In the genomic region with DNA sequence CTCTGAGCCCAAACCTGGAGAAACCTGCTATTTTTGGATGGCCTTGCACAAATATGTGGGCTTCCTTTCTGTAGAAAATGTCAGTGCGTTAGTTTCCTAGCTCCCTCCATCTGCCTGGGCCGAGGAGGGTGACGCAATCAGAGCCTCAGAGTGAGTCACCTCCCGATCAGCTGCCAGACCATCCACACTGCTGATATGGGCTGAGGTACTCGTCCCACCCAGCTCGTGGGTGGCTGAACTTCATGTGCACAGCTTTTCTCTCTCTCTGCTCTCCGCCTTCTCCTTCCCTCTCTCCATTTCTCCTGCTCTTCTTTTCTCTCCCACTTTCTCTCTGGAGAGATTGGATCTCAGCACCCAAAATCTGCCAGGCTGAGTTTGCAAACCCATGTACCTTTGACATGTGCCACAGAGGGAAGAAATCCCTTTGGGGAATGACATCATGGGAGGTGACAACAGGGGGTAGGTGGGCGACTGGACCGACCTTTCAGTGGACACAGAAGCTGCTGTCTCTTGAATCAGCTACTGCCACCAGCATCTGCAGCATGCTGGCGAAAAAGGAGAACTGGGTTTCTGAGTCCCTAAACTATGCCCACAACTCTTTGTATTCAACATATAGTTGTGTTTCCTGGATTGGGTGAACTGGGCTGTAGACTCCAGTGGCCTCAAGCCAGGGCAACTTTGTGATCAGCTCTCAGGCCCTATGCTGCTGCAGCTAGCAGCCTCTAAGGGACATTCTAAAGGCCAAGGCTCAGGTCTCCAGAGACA, we compare ENCODE assay signal across 8 mouse cellular contexts. TPM values are rescaled to one million over a fixed set of nuclear protein-coding genes. Genes with fewer than 3 reads are reported as not detected.
DNase-seq lines count a peak whose midpoint lies in the region; ATAC-seq lines count a peak whose summit lies in the region.

No protein-coding gene starts in this region.

- peaks cover 25 to 35% of the 10 kb centered on the region in 2 experiments for H3K4me1 ChIP-seq in heart, embryonic 14.5 days (ENCODE audit: control insufficient read depth in 2 of 2, insufficient read depth in 2 of 2, low read length in 2 of 2)
- peaks cover 34% of the 10 kb centered on the region for H3K4me1 ChIP-seq in liver, embryonic 12.5 days
- no peaks in the 10 kb centered on the region; the same call in 1 of the 2 replicates for H3K4me1 ChIP-seq in hindbrain, embryonic 14.5 days (replicated peaks; ENCODE audit: control insufficient read depth, insufficient read depth, low read length)
- H3K4me1 ChIP-seq in hindbrain, embryonic 13.5 days (replicated peaks), result peaks cover 20% of the 10 kb centered on the region

- H3K4me3 ChIP-seq in heart, embryonic 14.5 days (ENCODE audit: control insufficient read depth in 1 of 2, insufficient read depth in 1 of 2, low read depth in 1 of 2, low read length in 2 of 2), result no peak overlapping the region
- H3K4me3 ChIP-seq in liver, embryonic 12.5 days, result no peak overlapping the region
- H3K4me3 ChIP-seq in hindbrain, embryonic 14.5 days (replicated peaks; ENCODE audit: low read length), result no peak overlapping the region
- no peak overlapping the region for H3K4me3 ChIP-seq in hindbrain, embryonic 13.5 days

- no peak overlapping the region for H3K4me2 ChIP-seq in heart, embryonic 14.5 days (ENCODE audit: low read length)
- no peak overlapping the region for H3K4me2 ChIP-seq in liver, embryonic 12.5 days
- no peak overlapping the region for H3K4me2 ChIP-seq in hindbrain, embryonic 14.5 days (replicated peaks)
- H3K4me2 ChIP-seq in hindbrain, embryonic 13.5 days, result no peak overlapping the region

- ATAC-seq in heart, embryonic 14.5 days (ENCODE audit: insufficient number of reproducible peaks, insufficient read depth, low FRiP score, low read depth), result peak; percentile 60; the same call in 1 of the 2 replicates
- 0 out of 2 replicates have a peak, but pooled peaks have one; percentile 43 for ATAC-seq in liver, embryonic 12.5 days
- ATAC-seq in hindbrain, embryonic 14.5 days (ENCODE audit: low FRiP score), result no peak
- ATAC-seq in hindbrain, embryonic 13.5 days (ENCODE audit: low FRiP score), result no peak

- peak overlapping the region; percentile 27; the same call in 1 of the 2 replicates for H3K9ac ChIP-seq in heart, embryonic 14.5 days (ENCODE audit: low read length)
- H3K9ac ChIP-seq in liver, embryonic 12.5 days, result no peak overlapping the region
- H3K9ac ChIP-seq in hindbrain, embryonic 14.5 days, result no peak overlapping the region
- no peak overlapping the region for H3K9ac ChIP-seq in hindbrain, embryonic 13.5 days

- H3K27ac ChIP-seq in heart, embryonic 14.5 days (replicated peaks in 1 of 2; ENCODE audit: control insufficient read depth in 1 of 2, insufficient read depth in 1 of 2, low read depth in 2 of 2, low read length in 2 of 2), result no peak overlapping the region
- H3K27ac ChIP-seq in liver, embryonic 12.5 days, result no peak overlapping the region
- no peak overlapping the region for H3K27ac ChIP-seq in hindbrain, embryonic 14.5 days
- no peak overlapping the region for H3K27ac ChIP-seq in hindbrain, embryonic 13.5 days

- H3K9me3 ChIP-seq in heart, embryonic 14.5 days (ENCODE audit: control insufficient read depth, low read length), result no peaks in the 10 kb centered on the region
- no peaks in the 10 kb centered on the region for H3K9me3 ChIP-seq in liver, embryonic 12.5 days (replicated peaks)
- no peaks in the 10 kb centered on the region for H3K9me3 ChIP-seq in hindbrain, embryonic 14.5 days (ENCODE audit: control insufficient read depth, low read length)
- H3K9me3 ChIP-seq in hindbrain, embryonic 13.5 days, result no peaks in the 10 kb centered on the region

- DNase-seq in NIH3T3 (ENCODE audit: low read depth), result peak; percentile 93
- peak; percentile 29 for DNase-seq in c-Kit-positive CD71-positive TER-119-positive erythroid progenitor cells, embryonic 14.5 days (ENCODE audit: low spot score)
- DNase-seq in right cerebral cortex, postnatal 10 days (ENCODE audit: low spot score in 2 of 2), result peak; percentile 59 to 72
- no peak for DNase-seq in hindbrain, embryonic 14.5 days (ENCODE audit: low spot score)
- DNase-seq in retina, embryonic 14.5 days (ENCODE audit: low spot score), result no peak

- no peaks in the 10 kb centered on the region for H3K27me3 ChIP-seq in heart, embryonic 14.5 days (ENCODE audit: control insufficient read depth, insufficient read depth, low read length)
- H3K27me3 ChIP-seq in liver, embryonic 12.5 days (replicated peaks), result peaks cover 35% of the 10 kb centered on the region
- H3K27me3 ChIP-seq in hindbrain, embryonic 14.5 days (ENCODE audit: control insufficient read depth, insufficient read depth, low read length), result no peaks in the 10 kb centered on the region
- H3K27me3 ChIP-seq in hindbrain, embryonic 13.5 days, result 0 out of 2 replicates have a peak, but pooled peaks cover 7% of the 10 kb centered on the region

- H3K36me3 ChIP-seq in heart, embryonic 14.5 days (ENCODE audit: control insufficient read depth, insufficient read depth, low read length), result no peaks in the 10 kb centered on the region
- no peaks in the 10 kb centered on the region for H3K36me3 ChIP-seq in liver, embryonic 12.5 days
- H3K36me3 ChIP-seq in hindbrain, embryonic 14.5 days (replicated peaks; ENCODE audit: control insufficient read depth, insufficient read depth), result no peaks in the 10 kb centered on the region
- H3K36me3 ChIP-seq in hindbrain, embryonic 13.5 days, result no peaks in the 10 kb centered on the region

- 19% methylated on average over 10 of the region's 10 CpGs for WGBS in heart, embryonic 14.5 days
- WGBS in liver, embryonic 12.5 days (ENCODE audit: insufficient replicate concordance), result 18% methylated on average over 10 of the region's 10 CpGs
- 84% methylated on average over 10 of the region's 10 CpGs for WGBS in hindbrain, embryonic 14.5 days
- 81% methylated on average over 10 of the region's 10 CpGs for WGBS in hindbrain, embryonic 13.5 days

RNA-seq across cellular contexts. Expression of a gene that starts 36.1 kb away (rescaled TPM):
- polyA plus RNA-seq in heart, embryonic 14.5 days (2014; fragmentation: Nextera tagmentation; extraction: Ambion mirVana), result 7.6 and 10.4 TPM in 2 replicates
- polyA plus RNA-seq in liver, embryonic 12.5 days (2016; fragmentation: Nextera tagmentation; extraction: Ambion mirVana), result 5.8 and 7.2 TPM in 2 replicates
- polyA plus RNA-seq in hindbrain, embryonic 14.5 days (2014; fragmentation: Nextera tagmentation; extraction: Ambion mirVana), result 7.3 and 9.0 TPM in 2 replicates
- 11.9 and 12.0 TPM in 2 replicates for polyA plus RNA-seq in hindbrain, embryonic 13.5 days (2015; fragmentation: Nextera tagmentation; extraction: Ambion mirVana)

Comparison
In these comparisons a context has a peak if more than half of its experiments do, and no peak if none do; other contexts are left out.
1. DNase-seq: peak in NIH3T3 (single experiment), c-Kit-positive CD71-positive TER-119-positive erythroid progenitor cells, embryonic 14.5 days (single experiment) and right cerebral cortex, postnatal 10 days (2 of 2); none in hindbrain, embryonic 14.5 days (single experiment) and retina, embryonic 14.5 days (single experiment).
2. ATAC-seq: peak in heart, embryonic 14.5 days (single experiment) and liver, embryonic 12.5 days (single experiment); none in hindbrain, embryonic 14.5 days (single experiment) and hindbrain, embryonic 13.5 days (single experiment).